Mouse (Mus musculus): ENCODE data around the gene Wnt11. TPM values are rescaled to one million over a fixed set of nuclear protein-coding genes. Genes with fewer than 3 reads are reported as not detected.

The Wnt11 gene
- polyA plus RNA-seq, 1 experiment from 2014 or later = 3.6 TPM

GRCm38 (mm10) chr7:98801086-98801485 lies 33.8 kb upstream of the Wnt11 start:
- 46% methylated on average over 7 of the region's 7 CpGs for WGBS (ENCODE audit: insufficient replicate concordance)
- ATAC-seq = no peak

GRCm38 (mm10) chr7:98803181-98803580 lies 31.7 kb upstream of the Wnt11 start:
- no peak overlapping the region for H3K27ac ChIP-seq
- no peak overlapping the region for H3K4me2 ChIP-seq
- no peak overlapping the region for H3K4me3 ChIP-seq
- 0 out of 2 replicates have a peak, but pooled peaks cover 6% of the 10 kb centered on the region for H3K27me3 ChIP-seq (replicated peaks)
- H3K4me1 ChIP-seq = 0 out of 2 replicates have a peak, but pooled peaks cover 4% of the 10 kb centered on the region
- no peaks in the 10 kb centered on the region for H3K9me3 ChIP-seq (replicated peaks)
- no peak for ATAC-seq
- no peak overlapping the region for H3K9ac ChIP-seq
- whole genome bisulfite sequencing (ENCODE audit: insufficient replicate concordance) = 39% methylated on average over 9 of the region's 9 CpGs
- no peaks in the 10 kb centered on the region for H3K36me3 ChIP-seq

More at GRCm38 (mm10) chr7:98801086-98801485, 33.8 kb upstream of the Wnt11 start:
- Histone ChIP-seq H3K27ac (no peak overlapping the region), H3K4me1 (peaks cover 4% of the 10 kb centered on the region; the same call in 1 of the 2 replicates), H3K9ac (no peak overlapping the region), H3K27me3 (replicated peaks) (peaks cover 4% of the 10 kb centered on the region; the same call in 1 of the 2 replicates), H3K4me3 (no peak overlapping the region), H3K9me3 (replicated peaks) (no peaks in the 10 kb centered on the region), H3K4me2 (no peak overlapping the region), H3K36me3 (no peaks in the 10 kb centered on the region)

- ATAC-seq = no peak
- Histone ChIP-seq H3K27me3 (replicated peaks) (peaks cover 6% of the 10 kb centered on the region; the same call in 1 of the 2 replicates), H3K4me1 (0 out of 2 replicates have a peak, but pooled peaks cover 4% of the 10 kb centered on the region), H3K9me3 (replicated peaks) (no peaks in the 10 kb centered on the region), H3K9ac (no peak overlapping the region), H3K27ac (no peak overlapping the region), H3K36me3 (no peaks in the 10 kb centered on the region), H3K4me3 (no peak overlapping the region), H3K4me2 (no peak overlapping the region)
- 46% methylated on average over 12 of the region's 12 CpGs for WGBS (ENCODE audit: insufficient replicate concordance)
These were observed 29.8 kb upstream of the Wnt11 start for GRCm38 (mm10) chr7:98804841-98805772.

- Histone ChIP-seq H3K4me1 (peaks cover 9% of the 10 kb centered on the region), H3K4me2 (no peak overlapping the region), H3K4me3 (no peak overlapping the region), H3K27ac (no peak overlapping the region), H3K9me3 (replicated peaks) (no peaks in the 10 kb centered on the region), H3K9ac (no peak overlapping the region), H3K36me3 (no peaks in the 10 kb centered on the region), H3K27me3 (replicated peaks) (peaks cover 12% of the 10 kb centered on the region; the same call in 1 of the 2 replicates)
- WGBS (ENCODE audit: insufficient replicate concordance) = 65% methylated on average over 3 of the region's 3 CpGs
- ATAC-seq = no peak
These were observed 28.0 kb upstream of the Wnt11 start for GRCm38 (mm10) chr7:98806961-98807360.

- Histone ChIP-seq H3K27me3 (replicated peaks) (peaks cover 14% of the 10 kb centered on the region; the same call in 1 of the 2 replicates), H3K4me1 (peaks cover 16% of the 10 kb centered on the region), H3K36me3 (no peaks in the 10 kb centered on the region), H3K27ac (no peak overlapping the region), H3K9ac (no peak overlapping the region), H3K9me3 (replicated peaks) (no peaks in the 10 kb centered on the region), H3K4me3 (no peak overlapping the region), H3K4me2 (no peak overlapping the region)
- WGBS (ENCODE audit: insufficient replicate concordance) = 52% methylated on average over 6 of the region's 6 CpGs
- no peak for ATAC-seq
These were observed 25.5 kb upstream of the Wnt11 start for GRCm38 (mm10) chr7:98809372-98809771.

GRCm38 (mm10) chr7:98810619-98811018 lies 24.3 kb upstream of the Wnt11 start:
- no peak overlapping the region for H3K27ac ChIP-seq
- no peak overlapping the region for H3K4me3 ChIP-seq
- ATAC-seq = no peak
- no peaks in the 10 kb centered on the region for H3K9me3 ChIP-seq (replicated peaks)
- peaks cover 14% of the 10 kb centered on the region; the same call in 1 of the 2 replicates for H3K27me3 ChIP-seq (replicated peaks)
- H3K9ac ChIP-seq = no peak overlapping the region
- peaks cover 23% of the 10 kb centered on the region for H3K4me1 ChIP-seq
- 54% methylated on average over 2 of the region's 2 CpGs for WGBS (ENCODE audit: insufficient replicate concordance)
- H3K36me3 ChIP-seq = no peaks in the 10 kb centered on the region
- no peak overlapping the region for H3K4me2 ChIP-seq

GRCm38 (mm10) chr7:98820501-98820900 lies 14.4 kb upstream of the Wnt11 start:
- Histone ChIP-seq H3K36me3 (no peaks in the 10 kb centered on the region), H3K27ac (no peak overlapping the region), H3K4me1 (peaks cover 16% of the 10 kb centered on the region)

GRCm38 (mm10) chr7:98822881-98823280 lies 12.0 kb upstream of the Wnt11 start:
- no peak overlapping the region for H3K9ac ChIP-seq
- peaks cover 42% of the 10 kb centered on the region for H3K27me3 ChIP-seq (replicated peaks)
- H3K4me1 ChIP-seq = no peaks in the 10 kb centered on the region
- no peak overlapping the region for H3K4me2 ChIP-seq
- no peaks in the 10 kb centered on the region for H3K9me3 ChIP-seq (replicated peaks)
- no peak overlapping the region for H3K4me3 ChIP-seq
- WGBS (ENCODE audit: insufficient replicate concordance) = 79% methylated on average over 6 of the region's 6 CpGs
- H3K27ac ChIP-seq = no peak overlapping the region
- no peak for ATAC-seq
- no peaks in the 10 kb centered on the region for H3K36me3 ChIP-seq

More at GRCm38 (mm10) chr7:98820501-98820900, 14.4 kb upstream of the Wnt11 start:
- Histone ChIP-seq H3K9me3 (replicated peaks) (no peaks in the 10 kb centered on the region), H3K9ac (no peak overlapping the region), H3K4me3 (no peak overlapping the region), H3K4me2 (no peak overlapping the region), H3K27me3 (replicated peaks) (peaks cover 42% of the 10 kb centered on the region)
- WGBS (ENCODE audit: insufficient replicate concordance) = 64% methylated on average over 1 of the region's 1 CpGs
- ATAC-seq = no peak

GRCm38 (mm10) chr7:98823896-98824822 lies 10.8 kb upstream of the Wnt11 start:
- no peaks in the 10 kb centered on the region for H3K9me3 ChIP-seq (replicated peaks)
- 57% methylated on average over 15 of the region's 15 CpGs for WGBS (ENCODE audit: insufficient replicate concordance)
- H3K27me3 ChIP-seq (replicated peaks) = peaks cover 38% of the 10 kb centered on the region
- ATAC-seq = no peak
- no peak overlapping the region for H3K27ac ChIP-seq
- H3K4me1 ChIP-seq = no peaks in the 10 kb centered on the region
- no peak overlapping the region for H3K9ac ChIP-seq
- no peaks in the 10 kb centered on the region for H3K36me3 ChIP-seq
- H3K4me2 ChIP-seq = no peak overlapping the region
- H3K4me3 ChIP-seq = no peak overlapping the region

GRCm38 (mm10) chr7:98828052-98828451 lies 6.9 kb upstream of the Wnt11 start:
- Histone ChIP-seq H3K4me2 (no peak overlapping the region), H3K36me3 (no peaks in the 10 kb centered on the region), H3K4me3 (no peak overlapping the region), H3K27ac (no peak overlapping the region), H3K4me1 (no peaks in the 10 kb centered on the region), H3K9ac (no peak overlapping the region), H3K9me3 (replicated peaks) (no peaks in the 10 kb centered on the region), H3K27me3 (replicated peaks) (peaks cover 55% of the 10 kb centered on the region)
- no peak for ATAC-seq
- 43% methylated on average over 3 of the region's 3 CpGs for WGBS (ENCODE audit: insufficient replicate concordance)

GRCm38 (mm10) chr7:98828876-98829275 lies 6.0 kb upstream of the Wnt11 start:
- no peak overlapping the region for H3K9ac ChIP-seq
- peaks cover 63% of the 10 kb centered on the region for H3K27me3 ChIP-seq (replicated peaks)
- ATAC-seq = no peak
- no peaks in the 10 kb centered on the region for H3K9me3 ChIP-seq (replicated peaks)
- 24% methylated on average over 7 of the region's 7 CpGs for WGBS (ENCODE audit: insufficient replicate concordance)
- no peak overlapping the region for H3K27ac ChIP-seq
- H3K4me3 ChIP-seq = no peak overlapping the region
- no peaks in the 10 kb centered on the region for H3K4me1 ChIP-seq
- H3K36me3 ChIP-seq = no peaks in the 10 kb centered on the region
- no peak overlapping the region for H3K4me2 ChIP-seq
